Mouse (Mus musculus) heart, embryonic 12.5 days (tissue): Measurements from ENCODE around the gene Rsph10b. TPM values are rescaled to one million over a fixed set of nuclear protein-coding genes. Genes with fewer than 3 reads are reported as not detected.

Source experiments
- ATAC-seq: fragments of 200-750 bp; cut with Nextera tagmentation; 2 replicates; pipeline ENCODE4 v1.8.0; 2017; ENCODE audit warnings: moderate TSS enrichment, moderate library complexity; ENCODE audit not compliant: insufficient number of reproducible peaks, low FRiP score
- H3K27ac ChIP-seq: fragments of 300-500 bp; sonication (generic); 2 replicates; pipeline ENCODE4 v1.5.1; 2016; ENCODE audit warnings: mild to moderate bottlenecking, moderate library complexity; ENCODE audit not compliant: poor library complexity, severe bottlenecking
- H3K27me3 ChIP-seq: fragments of 300-500 bp; sonication (generic); replicated peaks from 2 replicates; pipeline ENCODE4 v1.6.1; 2016; ENCODE audit warnings: mild to moderate bottlenecking, moderate library complexity
- H3K36me3 ChIP-seq: fragments of 300-500 bp; sonication (generic); 2 replicates; pipeline ENCODE4 v1.6.1; 2016; ENCODE audit warnings: mild to moderate bottlenecking, moderate library complexity
- H3K4me1 ChIP-seq: fragments of 300-500 bp; sonication (generic); replicated peaks from 2 replicates; pipeline ENCODE4 v1.6.1; 2016; ENCODE audit warnings: mild to moderate bottlenecking
- H3K4me2 ChIP-seq: fragments of 300-500 bp; sonication (generic); 2 replicates; pipeline ENCODE4 v1.6.1; 2016; ENCODE audit warnings: mild to moderate bottlenecking, moderate library complexity
- H3K4me3 ChIP-seq: fragments of 300-500 bp; sonication (generic); 2 replicates; pipeline ENCODE4 v1.5.1; 2016; ENCODE audit warnings: mild to moderate bottlenecking
- H3K9ac ChIP-seq: fragments of 300-500 bp; sonication (generic); 2 replicates; pipeline ENCODE4 v1.6.1; 2016; ENCODE audit warnings: mild to moderate bottlenecking, moderate library complexity
- H3K9me3 ChIP-seq: fragments of 300-500 bp; sonication (generic); replicated peaks from 2 replicates; pipeline ENCODE4 v1.6.1; 2016; ENCODE audit warnings: mild to moderate bottlenecking, moderate library complexity
- WGBS: fragments of 180-500 bp; shearing (Covaris S2); methylation state at CpG from one replicate; pipeline ENCODE4 v1.1.7; 2016; 5-methylcytosine and 5-hydroxymethylcytosine counted together
- polyA plus RNA-seq: library from polyadenylated mRNA; unstranded; fragments of >200 nt; fragmentation: Nextera tagmentation; extraction: Ambion mirVana; gene quantifications from 2 replicates; pipeline ENCODE4 v1.2.1, GENCODE M21; 2016

Rsph10b gene
- polyA plus RNA-seq, 1 experiment from 2014 or later: 1.3 TPM

DNA sequence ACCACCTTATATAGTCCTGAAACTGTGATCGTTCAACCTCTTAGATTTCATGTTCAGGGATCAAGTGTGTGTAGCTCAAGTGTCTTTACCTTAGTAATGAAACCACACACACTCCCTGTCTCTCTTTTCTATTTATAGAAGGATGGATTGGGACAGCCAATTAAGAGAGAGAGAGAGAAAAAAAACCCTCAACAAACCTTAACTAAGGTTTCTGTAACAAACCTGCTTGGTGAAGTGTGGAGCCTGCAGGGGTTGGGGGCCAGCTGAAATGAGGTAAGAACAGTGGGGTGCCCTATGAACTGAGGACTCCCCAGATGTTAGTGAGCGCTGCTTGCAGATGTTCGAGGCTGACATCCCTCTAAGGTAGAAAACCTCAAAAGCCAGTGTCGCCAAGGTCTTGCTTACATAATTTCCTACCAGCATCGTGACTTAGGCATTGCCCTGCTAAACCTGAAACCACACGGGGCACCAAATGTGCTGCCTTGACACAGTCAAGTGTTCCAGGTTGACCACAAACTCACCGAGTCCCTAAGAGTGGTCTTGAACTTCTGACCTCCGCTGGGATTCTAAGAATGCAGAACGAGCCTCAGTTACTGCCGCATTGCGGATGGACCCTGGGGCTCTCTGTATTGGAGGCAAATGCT lies 93.9 kb downstream of the Rsph10b start, which contains the start of gene Ocm:
Gene Ocm (minus strand): TSS at position 51 of the 644 bp plus-strand sequence.
- no peak for ATAC-seq
- Histone ChIP-seq H3K4me2 (no peak within 1 kb of the TSS), H3K4me3 (no peak within 1 kb of the TSS), H3K4me1 (0 out of 2 replicates have a peak, but pooled peaks cover 4% of the 10 kb centered on the region), H3K9me3 (no peaks in the 10 kb centered on the region), H3K36me3 (no peaks in the 10 kb centered on the region), H3K9ac (no peak within 1 kb of the TSS), H3K27me3 (no peaks in the 10 kb centered on the region), H3K27ac (no peak within 1 kb of the TSS)
- 62% methylated on average over 11 of the region's 11 CpGs for WGBS

DNA sequence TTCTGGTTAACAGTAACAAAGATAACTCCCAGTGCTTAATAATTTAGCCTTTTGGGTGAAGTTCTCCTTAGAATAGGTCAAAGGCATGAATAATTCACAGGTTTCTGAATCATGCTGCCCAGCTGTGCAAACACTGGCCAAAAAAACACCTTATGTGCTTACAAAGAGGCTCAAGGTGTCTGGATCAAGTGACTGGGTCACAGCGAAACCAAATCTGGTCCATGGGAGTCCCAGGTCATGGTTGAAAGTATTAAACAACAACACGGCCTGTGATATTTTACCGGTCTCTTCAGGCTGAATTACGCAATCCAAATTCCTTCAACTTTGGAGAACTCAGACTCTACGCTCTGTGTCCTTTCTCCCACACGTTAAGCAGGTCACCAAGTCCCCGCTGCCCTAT lies 99.7 kb downstream of the Rsph10b start:
- H3K4me3 ChIP-seq: no peak overlapping the region
- WGBS: 85% methylated on average over 7 of the region's 7 CpGs
- no peak overlapping the region for H3K27ac ChIP-seq
- H3K9ac ChIP-seq: no peak overlapping the region
- no peak overlapping the region for H3K4me2 ChIP-seq
- H3K9me3 ChIP-seq: peaks cover 6% of the 10 kb centered on the region; the same call in 1 of the 2 replicates
- H3K36me3 ChIP-seq: no peaks in the 10 kb centered on the region
- H3K4me1 ChIP-seq: no peaks in the 10 kb centered on the region
- no peak for ATAC-seq
- no peaks in the 10 kb centered on the region for H3K27me3 ChIP-seq

DNA sequence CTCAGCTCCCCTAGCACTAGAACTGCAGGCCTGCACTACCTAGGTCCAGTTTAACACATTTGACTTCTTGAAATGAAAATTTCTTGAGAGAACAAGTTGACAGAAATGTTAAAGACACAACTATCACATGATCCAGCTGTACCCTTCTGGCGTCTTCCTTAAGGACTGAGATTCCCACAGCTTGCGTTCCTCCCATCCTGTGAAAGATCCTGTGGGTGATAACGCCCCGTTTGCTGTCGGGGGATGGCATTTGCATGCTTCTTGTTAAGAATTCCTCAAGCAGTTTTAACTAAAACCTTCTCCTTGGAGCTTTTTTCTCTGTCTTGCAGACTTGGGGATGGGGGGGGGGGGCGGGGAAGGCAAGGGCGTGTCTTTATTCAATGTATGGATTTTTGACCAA lies 101.7 kb downstream of the Rsph10b start:
- no peak overlapping the region for H3K4me3 ChIP-seq
- H3K4me1 ChIP-seq: no peaks in the 10 kb centered on the region
- H3K27me3 ChIP-seq: no peaks in the 10 kb centered on the region
- ATAC-seq: no peak
- no peaks in the 10 kb centered on the region for H3K36me3 ChIP-seq
- no peak overlapping the region for H3K27ac ChIP-seq
- H3K4me2 ChIP-seq: no peak overlapping the region
- 51% methylated on average over 7 of the region's 7 CpGs for WGBS
- H3K9ac ChIP-seq: no peak overlapping the region
- H3K9me3 ChIP-seq: peaks cover 7% of the 10 kb centered on the region; the same call in 1 of the 2 replicates

Other genes starting within 250 kb of the Rsph10b start
- gene Usp42, start 200.8 kb upstream of the Rsph10b start, polyA plus RNA-seq: 17.6 and 19.4 TPM in 2 replicates
- gene Eif2ak1, start 115.2 kb upstream of the Rsph10b start, polyA plus RNA-seq: 35.0 and 35.4 TPM in 2 replicates
- gene Ankrd61, start 35.4 kb upstream of the Rsph10b start, polyA plus RNA-seq: 0.22 and 0.39 TPM in 2 replicates
- gene Aimp2, start 23.2 kb upstream of the Rsph10b start, polyA plus RNA-seq: 85.9 and 86.6 TPM in 2 replicates
- 24.2 and 25.1 TPM in 2 replicates for gene Pms2, start 23.1 kb upstream of the Rsph10b start, polyA plus RNA-seq
- 0.33 and 0.55 TPM in 2 replicates for gene Gm42421, start 4.9 kb upstream of the Rsph10b start, polyA plus RNA-seq
- 59.1 and 59.3 TPM in 2 replicates for gene Ccz1, start 81.8 kb downstream of the Rsph10b start, polyA plus RNA-seq
- not detected in 2 replicates for gene Ocm, start 93.6 kb downstream of the Rsph10b start, polyA plus RNA-seq
- 6.9 and 7.6 TPM in 2 replicates for gene Lmtk2, start 167.4 kb downstream of the Rsph10b start, polyA plus RNA-seq